ENCODE assay signal across 18 mouse cellular contexts in the genomic region with DNA sequence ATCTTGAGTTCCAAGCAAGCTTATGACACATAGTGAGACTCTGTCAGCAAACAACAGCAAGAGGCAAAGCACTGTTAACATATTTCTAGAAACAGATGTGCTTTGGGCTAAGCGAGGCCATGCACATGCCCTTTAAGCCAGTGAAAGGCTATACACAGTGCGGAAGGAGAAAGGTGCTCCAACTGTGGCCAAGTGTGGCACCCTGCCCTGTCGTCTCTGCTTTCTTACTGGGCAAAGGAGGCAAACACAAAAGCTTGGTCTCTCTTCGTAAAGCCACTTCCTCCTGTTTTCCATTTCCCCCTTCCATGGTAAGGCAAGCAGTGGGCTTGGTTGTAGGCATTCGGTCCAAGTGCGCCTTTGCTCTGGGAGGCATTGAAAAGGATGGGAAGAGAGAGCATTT.
"Had no signal": no experiment of that assay in that cellular context is flagged by ENCODE, and none has a peak within 500 bp of the region (broad histone marks: within the 10 kb centered on the region; RNA-seq: fewer than 3 reads in every experiment).

No protein-coding gene starts in this region.

- H3K36me3 ChIP-seq: midbrain, embryonic 10.5 days; midbrain, embryonic 12.5 days; neural tube, embryonic 13.5 days; neural tube, embryonic 15.5 days had no signal

- H3K27ac ChIP-seq: midbrain, embryonic 10.5 days; midbrain, embryonic 12.5 days; neural tube, embryonic 13.5 days; neural tube, embryonic 15.5 days had no signal

- H3K4me3 ChIP-seq: midbrain, embryonic 10.5 days; midbrain, embryonic 12.5 days; myocyte; neural tube, embryonic 13.5 days; neural tube, embryonic 15.5 days had no signal

- H3K27me3 ChIP-seq: neural tube, embryonic 15.5 days had no signal

- DNase-seq: lung, adult 18-20 months; lung, embryonic 14.5 days; lung, postnatal 10 days; lung, postnatal 4 days; midbrain, embryonic 14.5 days; retina, postnatal 1 day; right cerebral cortex, adult 18-20 months; right cerebral cortex, postnatal 25 days; right cerebral cortex, postnatal 4 days; spleen, adult 18-20 months; thymus, adult 18-20 months; thymus, postnatal 25 days; thymus, postnatal 4 days had no signal
